Mouse (Mus musculus) embryonic facial prominence, embryonic 12.5 days (tissue): Measurements from ENCODE around the gene Eef2. TPM values are rescaled to one million over a fixed set of nuclear protein-coding genes. Genes with fewer than 3 reads are reported as not detected.
"Not testable (repeated sequence)": the region's sequence is repeated elsewhere in the genome, so short reads cannot be mapped to it uniquely, and the experiment has no call there.

Experiments
- ATAC-seq: fragments of 200-750 bp; cut with Nextera tagmentation; 2 replicates; pipeline ENCODE4 v1.8.0; 2017; ENCODE audit not compliant: insufficient number of reproducible peaks, insufficient read depth, low FRiP score, low TSS enrichment
- H3K27ac ChIP-seq: fragments of 300-500 bp; sonication (generic); 2 replicates; pipeline ENCODE4 v1.5.1; 2016; ENCODE audit warnings: mild to moderate bottlenecking
- H3K27me3 ChIP-seq: fragments of 300-500 bp; sonication (generic); 2 replicates; pipeline ENCODE4 v1.6.1; 2016; ENCODE audit warnings: mild to moderate bottlenecking, moderate library complexity
- H3K36me3 ChIP-seq: fragments of 300-500 bp; sonication (generic); 2 replicates; pipeline ENCODE4 v1.6.1; 2016; ENCODE audit warnings: mild to moderate bottlenecking
- H3K4me1 ChIP-seq: fragments of 300-500 bp; sonication (generic); 2 replicates; pipeline ENCODE4 v1.6.1; 2016
- H3K4me2 ChIP-seq: fragments of 300-500 bp; sonication (generic); replicated peaks from 2 replicates; pipeline ENCODE4 v1.6.1; 2016; ENCODE audit warnings: mild to moderate bottlenecking, moderate library complexity
- H3K4me3 ChIP-seq: fragments of 300-500 bp; sonication (generic); 2 replicates; pipeline ENCODE4 v1.5.1; 2016; ENCODE audit warnings: mild to moderate bottlenecking
- H3K9ac ChIP-seq: fragments of 300-500 bp; sonication (generic); 2 replicates; pipeline ENCODE4 v1.6.1; 2016; ENCODE audit warnings: mild to moderate bottlenecking, moderate library complexity
- H3K9me3 ChIP-seq: fragments of 300-500 bp; sonication (generic); 2 replicates; pipeline ENCODE4 v1.6.1; 2016; ENCODE audit warnings: mild to moderate bottlenecking, moderate library complexity
- WGBS: fragments of 180-500 bp; shearing (Covaris S2); methylation state at CpG from one replicate; pipeline ENCODE4 v1.1.7; 2016; 5-methylcytosine and 5-hydroxymethylcytosine counted together
- polyA plus RNA-seq: library from polyadenylated mRNA; unstranded; fragments of >200 nt; fragmentation: Nextera tagmentation; extraction: Ambion mirVana; gene quantifications from 2 replicates; pipeline ENCODE4 v1.2.1, GENCODE M21; 2016

The Eef2 gene
- polyA plus RNA-seq, 1 experiment from 2014 or later: 562 TPM

DNA sequence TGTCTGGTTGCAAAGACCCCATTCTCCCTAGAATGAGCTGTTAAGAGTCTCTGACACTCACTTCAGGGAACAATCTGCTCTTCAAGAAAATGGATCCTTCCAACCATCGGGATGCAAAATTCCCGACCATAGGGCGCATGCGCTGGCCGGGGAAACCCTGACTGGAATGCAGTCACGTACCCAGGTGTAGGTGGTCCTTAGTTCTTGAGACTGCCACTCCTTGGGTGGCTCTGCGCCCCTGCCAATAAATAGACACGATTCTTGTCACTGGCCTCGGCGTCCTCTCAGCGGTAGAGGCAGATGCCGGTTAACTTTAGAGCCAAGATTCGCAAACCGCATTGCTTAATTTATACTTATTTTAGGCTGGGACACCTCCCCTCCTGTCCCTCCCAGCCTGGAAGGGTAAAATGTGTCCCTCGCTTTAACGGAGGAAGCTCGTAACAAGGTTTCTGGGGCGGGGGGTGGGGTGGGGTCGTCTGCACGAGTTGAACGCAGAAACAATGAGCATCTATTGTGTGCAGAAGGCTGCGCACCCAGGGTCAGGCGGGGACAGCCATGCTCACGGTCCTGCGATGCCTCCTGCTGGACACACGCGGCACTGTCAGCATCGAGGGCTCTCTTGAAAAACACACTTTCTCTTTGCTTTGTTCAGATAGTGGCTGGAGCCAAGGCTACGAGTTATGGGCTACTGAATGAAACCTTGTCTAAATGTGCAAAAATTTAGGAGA, 1.6 kb upstream of the Eef2 start:
- H3K4me2 ChIP-seq: peak overlapping the region; percentile 66

GRCm38 (mm10) chr10:81175345-81175701, 1.1 kb upstream of the Eef2 start:
- not testable (repeated sequence) for ATAC-seq, H3K4me3 ChIP-seq, H3K9me3 ChIP-seq, H3K27me3 ChIP-seq, H3K9ac ChIP-seq
- Histone ChIP-seq H3K27ac (peak overlapping the region; percentile 90), H3K36me3 (peaks cover 29% of the 10 kb centered on the region), H3K4me2 (peak overlapping the region; percentile 66; the same call in 1 of the 2 replicates), H3K4me1 (peaks cover 29% of the 10 kb centered on the region)
- WGBS: 6% methylated on average over 4 of the region's 4 CpGs

More for the DNA sequence above, 1.6 kb upstream of the Eef2 start:
- WGBS: 3% methylated on average over 29 of the region's 29 CpGs
- Histone ChIP-seq H3K4me1 (peaks cover 28% of the 10 kb centered on the region), H3K9me3 (no peaks in the 10 kb centered on the region), H3K4me3 (peak overlapping the region; percentile 36), H3K36me3 (peaks cover 23% of the 10 kb centered on the region), H3K27ac (peak overlapping the region; percentile 90), H3K27me3 (no peaks in the 10 kb centered on the region), H3K9ac (peak overlapping the region; percentile 52)
- ATAC-seq: peak; percentile 18; the same call in 1 of the 2 replicates

- peak; percentile 7; the same call in 1 of the 2 replicates for ATAC-seq
- peak overlapping the region; percentile 42 for H3K4me2 ChIP-seq
- H3K4me3 ChIP-seq: peak overlapping the region; percentile 84
- WGBS: 6% methylated on average over 13 of the region's 13 CpGs
- peak overlapping the region; percentile 90 for H3K27ac ChIP-seq
- H3K27me3 ChIP-seq: no peaks in the 10 kb centered on the region
- 0 out of 2 replicates have a peak overlapping the region, but pooled peaks have one; percentile 3 for H3K9ac ChIP-seq
- peaks cover 32% of the 10 kb centered on the region for H3K4me1 ChIP-seq
- H3K36me3 ChIP-seq: peaks cover 35% of the 10 kb centered on the region
- no peaks in the 10 kb centered on the region for H3K9me3 ChIP-seq
Measured at GRCm38 (mm10) chr10:81175936-81176465, 430 bp upstream of the Eef2 start.

DNA sequence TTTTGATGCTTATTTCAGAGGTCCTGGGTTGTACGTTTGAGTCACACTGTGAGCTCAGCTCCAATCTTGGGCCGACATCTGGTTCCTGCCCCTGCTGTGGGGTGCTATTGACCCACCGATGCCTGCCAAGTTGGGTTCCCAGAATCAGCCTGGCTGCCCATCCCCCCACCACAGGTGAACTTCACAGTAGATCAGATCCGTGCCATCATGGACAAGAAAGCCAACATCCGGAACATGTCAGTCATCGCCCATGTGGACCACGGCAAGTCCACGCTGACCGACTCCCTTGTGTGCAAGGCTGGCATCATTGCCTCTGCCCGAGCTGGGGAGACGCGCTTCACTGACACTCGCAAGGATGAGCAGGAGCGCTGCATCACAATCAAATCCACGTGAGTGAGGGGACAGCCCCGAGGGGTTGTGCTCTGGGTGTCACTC, 1.1 kb downstream of the Eef2 start:
- no peaks in the 10 kb centered on the region for H3K9me3 ChIP-seq
- H3K4me1 ChIP-seq: peaks cover 40% of the 10 kb centered on the region
- peak overlapping the region; percentile 92 for H3K27ac ChIP-seq
- H3K4me3 ChIP-seq: peak overlapping the region; percentile 84
- H3K27me3 ChIP-seq: no peaks in the 10 kb centered on the region
- H3K9ac ChIP-seq: peak overlapping the region; percentile 91
- WGBS: 13% methylated on average over 16 of the region's 16 CpGs
- H3K36me3 ChIP-seq: peaks cover 50% of the 10 kb centered on the region
- no peak for ATAC-seq
- peak overlapping the region; percentile 94 for H3K4me2 ChIP-seq

DNA sequence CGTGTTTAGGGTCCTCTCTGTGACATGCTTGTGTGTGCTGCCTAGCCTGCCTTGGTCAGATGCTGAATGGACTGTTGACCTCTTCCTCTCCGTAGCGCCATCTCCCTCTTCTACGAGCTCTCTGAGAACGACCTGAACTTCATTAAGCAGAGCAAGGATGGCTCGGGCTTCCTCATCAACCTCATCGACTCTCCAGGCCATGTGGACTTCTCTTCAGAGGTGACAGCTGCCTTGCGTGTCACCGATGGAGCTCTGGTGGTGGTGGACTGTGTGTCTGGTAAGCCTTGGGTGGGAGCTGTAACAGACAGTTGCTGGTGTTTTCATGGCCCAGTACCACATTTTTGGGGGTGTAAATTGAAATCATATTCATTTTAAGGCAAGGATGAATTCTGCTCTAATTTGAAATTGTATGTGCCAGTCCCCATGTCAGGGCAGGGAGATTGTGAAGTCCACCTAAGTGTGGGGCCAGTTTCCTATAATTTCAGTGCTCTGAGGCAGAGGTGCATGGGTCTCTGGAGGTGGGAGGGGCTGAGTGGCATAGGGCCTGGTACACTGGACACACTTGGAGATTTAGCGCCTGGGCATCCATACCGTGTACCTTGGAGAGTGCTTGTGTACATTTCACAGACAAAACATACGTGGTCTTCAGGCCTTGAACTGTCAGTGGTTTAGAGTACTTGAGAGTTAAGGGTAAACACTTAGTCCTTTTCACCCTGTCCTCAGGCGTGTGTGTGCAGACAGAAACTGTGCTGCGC, 1.7 kb downstream of the Eef2 start:
- no peaks in the 10 kb centered on the region for H3K9me3 ChIP-seq
- peaks cover 40% of the 10 kb centered on the region for H3K4me1 ChIP-seq
- 0 out of 2 replicates have a peak overlapping the region, but pooled peaks have one; percentile 12 for H3K27ac ChIP-seq

GRCm38 (mm10) chr10:81178927-81179326, 2.5 kb downstream of the Eef2 start:
- WGBS: 93% methylated on average over 11 of the region's 11 CpGs

More for the DNA sequence above, 1.7 kb downstream of the Eef2 start:
- H3K4me3 ChIP-seq: peak overlapping the region; percentile 84
- no peak for ATAC-seq
- H3K27me3 ChIP-seq: no peaks in the 10 kb centered on the region
- H3K4me2 ChIP-seq: peak overlapping the region; percentile 94
- H3K36me3 ChIP-seq: peaks cover 50% of the 10 kb centered on the region
- WGBS: 68% methylated on average over 14 of the region's 14 CpGs
- peak overlapping the region; percentile 91 for H3K9ac ChIP-seq

DNA sequence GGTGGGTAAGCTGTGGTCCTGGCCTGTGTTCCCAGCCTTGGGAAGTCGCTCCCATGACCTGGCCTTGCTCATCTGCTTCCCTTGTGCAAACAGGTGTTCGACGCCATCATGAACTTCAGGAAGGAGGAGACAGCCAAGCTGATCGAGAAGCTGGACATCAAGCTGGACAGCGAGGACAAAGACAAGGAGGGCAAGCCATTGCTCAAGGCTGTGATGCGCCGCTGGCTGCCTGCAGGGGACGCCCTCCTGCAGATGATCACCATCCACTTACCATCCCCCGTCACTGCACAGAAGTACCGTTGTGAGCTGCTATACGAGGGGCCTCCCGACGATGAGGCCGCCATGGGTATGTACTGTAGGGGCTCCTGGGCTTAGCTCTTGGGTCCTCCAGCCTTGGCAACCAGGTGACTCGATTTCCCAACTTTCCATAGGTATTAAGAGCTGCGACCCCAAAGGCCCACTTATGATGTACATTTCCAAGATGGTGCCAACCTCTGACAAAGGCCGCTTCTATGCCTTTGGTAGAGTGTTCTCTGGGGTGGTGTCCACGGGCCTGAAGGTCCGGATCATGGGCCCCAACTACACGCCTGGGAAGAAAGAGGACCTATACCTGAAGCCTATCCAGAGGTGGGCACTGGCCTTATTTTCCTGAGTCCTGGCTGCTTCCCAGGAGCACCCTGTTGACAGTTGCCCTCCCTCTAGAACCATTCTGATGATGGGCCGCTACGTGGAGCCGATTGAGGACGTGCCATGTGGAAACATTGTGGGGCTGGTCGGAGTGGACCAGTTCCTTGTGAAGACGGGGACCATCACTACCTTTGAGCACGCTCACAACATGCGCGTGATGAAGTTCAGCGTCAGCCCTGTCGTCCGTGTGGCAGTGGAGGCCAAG, 3.3 kb downstream of the Eef2 start:
- Histone ChIP-seq H3K9ac (no peak overlapping the region), H3K4me3 (no peak overlapping the region), H3K36me3 (peaks cover 56% of the 10 kb centered on the region), H3K27me3 (no peaks in the 10 kb centered on the region), H3K4me1 (peaks cover 37% of the 10 kb centered on the region), H3K9me3 (no peaks in the 10 kb centered on the region), H3K4me2 (no peak overlapping the region), H3K27ac (no peak overlapping the region)
- WGBS: 90% methylated on average over 32 of the region's 32 CpGs
- no peak for ATAC-seq

More at GRCm38 (mm10) chr10:81178927-81179326, 2.5 kb downstream of the Eef2 start:
- Histone ChIP-seq H3K9ac (0 out of 2 replicates have a peak overlapping the region, but pooled peaks have one; percentile 91), H3K36me3 (peaks cover 50% of the 10 kb centered on the region), H3K27me3 (no peaks in the 10 kb centered on the region), H3K4me1 (peaks cover 39% of the 10 kb centered on the region), H3K4me2 (no peak overlapping the region), H3K4me3 (no peak overlapping the region), H3K9me3 (no peaks in the 10 kb centered on the region), H3K27ac (no peak overlapping the region)
- no peak for ATAC-seq

- no peak for ATAC-seq
- H3K9ac ChIP-seq: no peak overlapping the region
- H3K27ac ChIP-seq: no peak overlapping the region
- no peaks in the 10 kb centered on the region for H3K9me3 ChIP-seq
- H3K36me3 ChIP-seq: peaks cover 65% of the 10 kb centered on the region
- H3K4me3 ChIP-seq: no peak overlapping the region
- H3K4me2 ChIP-seq: no peak overlapping the region
- no peaks in the 10 kb centered on the region for H3K27me3 ChIP-seq
- 92% methylated on average over 13 of the region's 13 CpGs for WGBS
- peaks cover 39% of the 10 kb centered on the region for H3K4me1 ChIP-seq
Measured at GRCm38 (mm10) chr10:81180946-81181345, 4.5 kb downstream of the Eef2 start.

- not testable (repeated sequence) for H3K4me2 ChIP-seq
Measured at GRCm38 (mm10) chr10:81181860-81182259, 5.4 kb downstream of the Eef2 start.

GRCm38 (mm10) chr10:81182336-81183333, 6.2 kb downstream of the Eef2 start, which contains the start of gene Dapk3:
Dapk3 (plus strand) TSS chr10:81183005.
- 5% methylated on average over 53 of the region's 53 CpGs for WGBS
- Histone ChIP-seq H3K4me1 (peaks cover 37% of the 10 kb centered on the region), H3K4me3 (peak within 1 kb of the TSS; percentile 64), H3K27ac (peak within 1 kb of the TSS; percentile 73), H3K9me3 (no peaks in the 10 kb centered on the region), H3K27me3 (no peaks in the 10 kb centered on the region), H3K36me3 (peaks cover 74% of the 10 kb centered on the region), H3K9ac (peak within 1 kb of the TSS; percentile 72), H3K4me2 (peak within 1 kb of the TSS; percentile 59)
- ATAC-seq: peak; percentile 92

More at GRCm38 (mm10) chr10:81181860-81182259, 5.4 kb downstream of the Eef2 start:
- peaks cover 68% of the 10 kb centered on the region for H3K36me3 ChIP-seq
- ATAC-seq, H3K27me3 ChIP-seq, H3K4me3 ChIP-seq, H3K9me3 ChIP-seq: not testable (repeated sequence)
- peak overlapping the region; percentile 7; the same call in 1 of the 2 replicates for H3K9ac ChIP-seq
- H3K27ac ChIP-seq: peak overlapping the region; percentile 73
- 84% methylated on average over 12 of the region's 12 CpGs for WGBS
- peaks cover 39% of the 10 kb centered on the region for H3K4me1 ChIP-seq
